Mouse (Mus musculus) liver, embryonic 16.5 days (tissue): Measurements from ENCODE around the gene Kcnb1. TPM values are rescaled to one million over a fixed set of nuclear protein-coding genes. Genes with fewer than 3 reads are reported as not detected.

Experiments
- ATAC-seq: fragments of 200-750 bp; cut with Nextera tagmentation; 2 replicates; pipeline ENCODE4 v1.8.0; 2017; ENCODE audit warnings: low read depth, mild to moderate bottlenecking, moderate number of reproducible peaks, moderate library complexity
- H3K27ac ChIP-seq: fragments of 300-500 bp; sonication (generic); 2 replicates; pipeline ENCODE4 v1.5.1; 2014; ENCODE audit warnings: mild to moderate bottlenecking, low read length
- H3K27me3 ChIP-seq: fragments of 300-500 bp; sonication (generic); 2 replicates; pipeline ENCODE4 v1.6.1; 2014; ENCODE audit warnings: low read depth, low read length, mixed read lengths; ENCODE audit not compliant: control insufficient read depth, insufficient read depth
- H3K36me3 ChIP-seq: fragments of 300-500 bp; sonication (generic); 2 replicates; pipeline ENCODE4 v1.6.1; 2014; ENCODE audit warnings: mild to moderate bottlenecking; ENCODE audit not compliant: control insufficient read depth, insufficient read depth
- H3K4me1 ChIP-seq: fragments of 300-500 bp; sonication (generic); 2 replicates; pipeline ENCODE4 v1.6.1; 2014; ENCODE audit warnings: low read depth, low read length, mixed read lengths; ENCODE audit not compliant: control insufficient read depth
- H3K4me2 ChIP-seq: fragments of 300-500 bp; sonication (generic); 2 replicates; pipeline ENCODE4 v1.6.1; 2014; ENCODE audit warnings: low read depth, low read length, mixed read lengths
- H3K4me3 ChIP-seq: fragments of 300-500 bp; sonication (generic); 2 replicates; pipeline ENCODE4 v1.5.1; 2014; ENCODE audit warnings: low read depth, mild to moderate bottlenecking, low read length
- H3K9ac ChIP-seq: fragments of 300-500 bp; sonication (generic); 2 replicates; pipeline ENCODE4 v1.6.1; 2014; ENCODE audit warnings: low read depth, low read length
- H3K9me3 ChIP-seq: fragments of 300-500 bp; sonication (generic); replicated peaks from 2 replicates; pipeline ENCODE4 v1.6.1; 2016; ENCODE audit warnings: low read length; ENCODE audit not compliant: control insufficient read depth
- WGBS: fragments of 180-500 bp; shearing (Covaris S2); extraction: QIAGEN DNeasy Blood & Tissue Kit; methylation state at CpG from one replicate; pipeline ENCODE4 v1.1.7; 2014; ENCODE audit not compliant: insufficient replicate concordance; 5-methylcytosine and 5-hydroxymethylcytosine counted together
- polyA plus RNA-seq: library from polyadenylated mRNA; unstranded; fragments of >200 nt; fragmentation: Nextera tagmentation; extraction: Ambion mirVana; gene quantifications from 2 replicates; pipeline ENCODE4 v1.2.1, GENCODE M21; 2015

The Kcnb1 gene
- polyA plus RNA-seq, 1 experiment from 2014 or later = 0.14 TPM

- Histone ChIP-seq H3K4me3 (no peak overlapping the region), H3K9me3 (no peaks in the 10 kb centered on the region), H3K9ac (no peak overlapping the region), H3K36me3 (no peaks in the 10 kb centered on the region), H3K4me1 (no peaks in the 10 kb centered on the region), H3K27ac (no peak overlapping the region), H3K4me2 (no peak overlapping the region), H3K27me3 (no peaks in the 10 kb centered on the region)
- ATAC-seq = no peak
- WGBS = 56% methylated on average over 1 of the region's 1 CpGs
Measured at GRCm38 (mm10) chr2:167090271-167090670, 99.7 kb downstream of the Kcnb1 start.

GRCm38 (mm10) chr2:167086836-167087235 lies 103.1 kb downstream of the Kcnb1 start:
- WGBS = 60% methylated on average over 5 of the region's 5 CpGs
- H3K4me3 ChIP-seq = no peak overlapping the region
- H3K9ac ChIP-seq = no peak overlapping the region
- no peak for ATAC-seq
- H3K9me3 ChIP-seq = no peaks in the 10 kb centered on the region
- no peaks in the 10 kb centered on the region for H3K36me3 ChIP-seq
- no peaks in the 10 kb centered on the region for H3K4me1 ChIP-seq
- H3K27ac ChIP-seq = no peak overlapping the region
- no peak overlapping the region for H3K4me2 ChIP-seq
- no peaks in the 10 kb centered on the region for H3K27me3 ChIP-seq

DNA sequence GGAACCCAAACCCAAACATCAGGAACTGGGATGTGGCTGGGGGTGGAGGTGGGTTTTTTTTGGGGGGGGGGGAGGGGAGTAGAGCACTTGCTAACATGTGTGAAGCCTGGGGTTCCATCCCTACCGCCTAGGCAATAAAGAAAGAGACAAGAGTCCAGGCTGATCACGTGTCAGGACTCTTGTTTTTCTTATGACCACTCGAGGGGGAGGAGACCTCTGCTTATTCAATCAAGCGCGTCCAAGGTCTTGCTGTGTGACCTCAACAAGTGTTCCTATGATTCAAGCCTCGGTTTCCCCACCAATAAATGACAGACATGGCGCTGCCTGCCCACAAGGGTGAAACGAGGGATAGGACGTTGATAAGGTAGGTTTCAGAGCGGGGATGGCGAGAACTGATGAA lies 103.9 kb downstream of the Kcnb1 start:
- Histone ChIP-seq H3K36me3 (no peaks in the 10 kb centered on the region), H3K9me3 (no peaks in the 10 kb centered on the region), H3K4me1 (no peaks in the 10 kb centered on the region), H3K27me3 (no peaks in the 10 kb centered on the region), H3K9ac (no peak overlapping the region), H3K27ac (no peak overlapping the region), H3K4me2 (no peak overlapping the region), H3K4me3 (no peak overlapping the region)
- 45% methylated on average over 11 of the region's 11 CpGs for WGBS
- ATAC-seq = no peak

DNA sequence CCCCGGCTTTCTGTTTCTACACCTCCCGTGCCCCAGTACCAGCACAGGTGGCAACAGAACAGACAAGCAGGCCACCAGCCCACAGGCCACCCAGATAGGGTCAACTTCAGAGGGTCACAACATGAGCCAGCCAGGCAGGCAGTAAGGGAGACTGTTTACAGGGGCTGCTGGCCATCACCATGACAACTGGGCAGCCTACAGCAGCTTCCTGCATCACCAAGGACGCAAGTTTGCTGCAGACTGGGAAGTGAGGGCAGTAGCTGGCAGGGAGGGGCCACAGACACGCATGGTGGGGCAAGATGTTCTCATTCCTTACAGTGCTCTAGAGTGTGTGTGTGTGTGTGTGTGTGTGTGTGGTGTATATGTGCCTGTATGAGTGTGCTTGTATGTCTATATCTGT lies 108.3 kb downstream of the Kcnb1 start:
- H3K4me3 ChIP-seq = no peak overlapping the region
- H3K27me3 ChIP-seq = no peaks in the 10 kb centered on the region
- no peak for ATAC-seq
- H3K9ac ChIP-seq = no peak overlapping the region
- no peaks in the 10 kb centered on the region for H3K9me3 ChIP-seq
- no peak overlapping the region for H3K27ac ChIP-seq
- 6% methylated on average over 4 of the region's 4 CpGs for WGBS
- H3K36me3 ChIP-seq = no peaks in the 10 kb centered on the region
- no peaks in the 10 kb centered on the region for H3K4me1 ChIP-seq
- no peak overlapping the region for H3K4me2 ChIP-seq

GRCm38 (mm10) chr2:167081135-167081534 lies 108.8 kb downstream of the Kcnb1 start:
- Histone ChIP-seq H3K4me1 (no peaks in the 10 kb centered on the region), H3K9me3 (no peaks in the 10 kb centered on the region), H3K4me3 (no peak overlapping the region), H3K9ac (no peak overlapping the region), H3K36me3 (no peaks in the 10 kb centered on the region), H3K27ac (no peak overlapping the region), H3K27me3 (no peaks in the 10 kb centered on the region), H3K4me2 (no peak overlapping the region)
- ATAC-seq = no peak
- WGBS = 33% methylated on average over 6 of the region's 6 CpGs

DNA sequence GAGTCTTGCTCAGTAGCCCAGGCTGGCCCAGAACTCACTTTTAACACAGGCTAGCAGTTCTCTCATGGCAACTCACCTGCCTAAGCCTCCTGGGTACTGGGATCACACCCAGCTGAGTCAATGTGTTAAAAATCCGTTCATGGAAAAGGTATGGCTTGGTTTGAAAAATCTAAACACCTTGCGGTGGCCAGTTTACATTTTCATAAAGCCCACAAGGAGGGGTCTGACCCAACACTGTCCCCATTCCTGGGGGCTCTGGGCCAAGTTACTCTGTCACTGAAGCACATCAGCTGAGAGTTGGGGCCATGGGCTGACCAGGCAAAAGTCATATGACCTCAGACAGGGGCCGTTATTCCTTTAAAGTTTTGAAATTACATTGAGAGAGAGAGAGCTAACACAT lies 109.6 kb downstream of the Kcnb1 start:
- Histone ChIP-seq H3K27me3 (no peaks in the 10 kb centered on the region), H3K4me2 (no peak overlapping the region), H3K9me3 (no peaks in the 10 kb centered on the region), H3K4me1 (no peaks in the 10 kb centered on the region), H3K36me3 (no peaks in the 10 kb centered on the region), H3K9ac (no peak overlapping the region), H3K4me3 (no peak overlapping the region), H3K27ac (no peak overlapping the region)
- no peak for ATAC-seq
- 63% methylated on average over 3 of the region's 3 CpGs for WGBS

DNA sequence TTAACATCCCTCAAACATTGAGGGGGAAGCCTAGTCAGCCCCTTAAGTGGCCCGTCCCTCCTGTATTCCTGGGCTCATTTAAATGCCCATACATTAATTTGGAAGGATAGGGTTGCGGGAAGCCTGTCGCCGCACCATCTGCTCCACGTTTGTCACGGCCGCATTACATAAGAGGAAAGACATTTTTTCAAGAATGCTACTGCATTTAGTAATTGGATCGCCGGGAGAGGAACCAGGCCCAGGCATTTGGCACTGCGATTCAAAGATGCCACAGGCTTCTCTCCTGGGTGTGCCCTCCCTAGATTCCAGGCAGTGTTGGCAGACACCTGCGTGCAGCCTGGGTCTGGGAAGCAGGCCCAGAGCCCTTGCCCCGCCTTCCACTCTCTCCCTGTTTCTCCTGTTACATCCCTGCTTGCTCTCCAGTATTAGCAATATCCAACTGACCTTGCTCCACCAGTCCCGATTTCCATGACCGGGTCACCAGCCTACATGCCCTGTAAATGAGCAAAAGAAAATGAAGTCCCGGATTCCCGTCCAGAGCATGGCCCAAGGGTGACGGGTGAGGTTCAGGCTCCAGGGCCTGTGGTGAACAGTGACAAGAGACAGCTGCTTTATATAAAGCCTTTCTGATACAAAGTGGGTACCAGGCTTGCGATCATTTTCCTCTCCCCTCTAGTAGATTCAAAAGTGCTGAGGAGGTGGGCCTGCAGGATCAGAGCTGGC lies 110.3 kb downstream of the Kcnb1 start:
- Histone ChIP-seq H3K4me1 (no peaks in the 10 kb centered on the region), H3K9me3 (no peaks in the 10 kb centered on the region), H3K27ac (no peak overlapping the region), H3K36me3 (no peaks in the 10 kb centered on the region), H3K4me2 (no peak overlapping the region), H3K27me3 (no peaks in the 10 kb centered on the region), H3K4me3 (no peak overlapping the region), H3K9ac (no peak overlapping the region)
- ATAC-seq = no peak
- WGBS = 62% methylated on average over 18 of the region's 18 CpGs

DNA sequence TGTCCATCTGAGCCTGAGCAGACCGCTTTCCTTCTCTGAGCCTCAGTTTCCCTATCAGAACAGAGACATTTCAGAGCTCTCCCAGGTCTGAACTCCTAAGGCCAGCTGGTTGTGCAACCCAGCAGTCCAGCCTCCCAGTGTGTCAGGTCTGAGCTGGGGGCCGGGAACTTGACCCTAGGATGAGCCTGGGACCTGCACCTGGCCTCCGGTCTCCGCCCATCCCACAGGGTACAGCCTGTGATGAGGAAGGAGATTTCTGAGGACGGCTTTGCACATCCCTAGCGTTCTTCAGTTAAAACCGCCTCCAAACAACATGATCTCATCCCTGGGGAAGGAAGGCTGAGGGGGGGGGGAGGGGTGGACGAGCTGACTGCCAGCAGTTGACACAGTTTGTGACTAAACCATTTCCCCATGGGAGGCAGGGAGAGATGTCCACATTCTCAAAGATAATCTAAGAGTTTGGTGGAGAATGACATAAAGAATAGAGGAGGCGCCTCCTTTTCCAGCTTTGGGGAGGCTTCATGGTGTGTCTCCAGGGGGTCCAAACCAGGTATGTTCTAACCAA lies 110.9 kb downstream of the Kcnb1 start:
- 39% methylated on average over 9 of the region's 9 CpGs for WGBS
- Histone ChIP-seq H3K9me3 (no peaks in the 10 kb centered on the region), H3K36me3 (no peaks in the 10 kb centered on the region), H3K4me3 (no peak overlapping the region), H3K27ac (no peak overlapping the region), H3K4me1 (no peaks in the 10 kb centered on the region), H3K27me3 (no peaks in the 10 kb centered on the region), H3K4me2 (no peak overlapping the region), H3K9ac (no peak overlapping the region)
- no peak for ATAC-seq

- ATAC-seq = no peak
- Histone ChIP-seq H3K4me3 (no peak overlapping the region), H3K9ac (no peak overlapping the region), H3K27me3 (no peaks in the 10 kb centered on the region), H3K4me2 (no peak overlapping the region), H3K36me3 (no peaks in the 10 kb centered on the region), H3K9me3 (no peaks in the 10 kb centered on the region), H3K27ac (no peak overlapping the region), H3K4me1 (no peaks in the 10 kb centered on the region)
- 26% methylated on average over 7 of the region's 7 CpGs for WGBS
Measured at GRCm38 (mm10) chr2:167078486-167078885, 111.5 kb downstream of the Kcnb1 start.
